Mouse (Mus musculus) liver, embryonic 14.5 days (tissue): ENCODE measurements around the gene 3110040N11Rik.

Experiments used
- CTCF ChIP-seq: IDR thresholded peaks from 2 replicates; pipeline ENCODE4 v1.5.1; 2016; ENCODE audit warnings: antibody characterized with exemption, low read depth, control low read depth
- EP300 ChIP-seq: IDR thresholded peaks from 2 replicates; pipeline ENCODE4 v1.6.1; 2016; ENCODE audit warnings: antibody characterized with exemption, low read depth

DNA sequence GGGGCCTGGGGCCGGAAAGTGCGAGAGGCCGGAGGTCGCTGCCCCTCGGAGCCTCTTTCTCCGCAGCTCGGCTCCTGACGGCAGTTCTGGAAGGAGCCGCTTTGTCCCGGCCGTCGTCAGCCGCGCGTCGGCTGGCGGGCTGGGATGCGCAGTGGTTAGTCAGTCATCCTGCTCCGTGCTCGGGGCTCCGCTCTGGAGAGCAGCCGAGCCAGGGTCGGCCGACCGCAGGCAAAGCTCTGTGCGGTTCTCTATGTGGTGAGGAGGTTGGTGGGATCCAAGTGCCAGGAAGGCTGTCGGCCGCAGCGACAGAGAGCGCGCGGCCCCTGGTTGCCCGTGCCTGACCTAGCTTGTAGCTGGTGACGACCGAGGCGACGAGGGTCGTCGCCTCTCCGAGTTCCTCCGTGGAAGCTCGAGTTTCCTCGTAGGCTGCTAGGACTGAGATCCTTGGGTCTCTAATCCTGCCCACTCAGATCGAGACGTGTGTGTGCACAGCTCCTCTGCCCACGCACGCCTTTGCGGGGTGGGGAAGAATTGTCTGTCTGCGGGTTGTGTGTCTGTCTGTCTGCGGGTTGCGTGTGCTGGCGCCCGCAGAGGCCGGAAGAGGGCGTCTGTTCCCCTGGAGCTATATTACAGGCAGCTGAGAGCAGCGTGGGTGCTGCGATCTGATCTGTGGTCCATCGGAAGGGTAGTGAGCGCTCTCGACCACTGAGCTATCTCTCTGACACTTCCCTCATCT, 26.0 kb downstream of the 3110040N11Rik start:
- TF ChIP-seq CTCF: peak; percentile 75
- TF ChIP-seq EP300: no peak
